Mouse (Mus musculus) C2C12 (cell line): ENCODE measurements around the gene Cd8a.

Experiments
- CEBPB ChIP-seq: IDR thresholded peaks from one replicate; pipeline ENCODE4 v1.6.1; 2011; ENCODE audit warnings: low read depth, mild to moderate bottlenecking, control low read depth, moderate library complexity
- CTCF ChIP-seq: IDR thresholded peaks from one replicate; pipeline ENCODE4 v1.5.1; 2011; ENCODE audit not compliant: control insufficient read depth, insufficient read depth, insufficient read length
- MYOG ChIP-seq: IDR thresholded peaks from one replicate; pipeline ENCODE4 v1.6.1; 2011; ENCODE audit not compliant: control insufficient read depth, insufficient read length; ENCODE audit errors: extremely low read depth
- USF1 ChIP-seq: IDR thresholded peaks from one replicate; pipeline ENCODE4 v1.6.1; 2011; ENCODE audit warnings: low read depth, mild to moderate bottlenecking, control low read depth, moderate library complexity

DNA sequence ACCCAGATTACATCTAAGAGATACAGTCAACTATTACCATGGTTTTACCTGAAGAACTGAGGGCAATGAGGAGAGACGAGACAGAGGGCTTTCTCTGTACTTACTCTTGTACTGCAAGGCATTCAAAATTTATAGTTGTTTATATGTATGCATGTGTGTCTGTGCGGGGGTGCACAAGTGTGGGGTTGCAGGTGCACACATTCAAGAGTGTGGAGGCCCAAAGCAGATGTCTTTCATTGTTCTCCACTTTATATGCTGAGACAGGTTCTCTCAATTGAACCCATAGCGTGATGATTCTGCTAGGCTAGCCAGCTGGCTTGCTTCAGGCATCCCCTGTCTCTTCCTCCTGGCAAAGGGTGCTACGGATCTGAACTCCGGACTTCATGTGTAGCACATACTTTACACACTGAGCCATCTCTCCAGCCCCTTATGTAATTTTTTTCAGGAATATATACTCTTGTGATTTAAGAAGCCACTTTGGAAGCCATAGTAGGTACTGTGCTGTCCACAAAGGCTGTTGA, 2.1 kb upstream of the Cd8a start:
- no peak for TF ChIP-seq CTCF
- no peak for TF ChIP-seq MYOG
- TF ChIP-seq USF1 = no peak
- TF ChIP-seq CEBPB = no peak
